Mouse (Mus musculus): ENCODE measurements around the gene Megf8.

Megf8 gene

GRCm38 (mm10) chr7:25341000-25341784 is 24.2 kb downstream of the Megf8 start:
- DNase-seq: no peak

- no peak for DNase-seq
Measured at GRCm38 (mm10) chr7:25348861-25349260, 31.9 kb downstream of the Megf8 start.

- no peak for DNase-seq
Measured at GRCm38 (mm10) chr7:25358721-25359206, 41.8 kb downstream of the Megf8 start.

GRCm38 (mm10) chr7:25363151-25363550 is 46.2 kb downstream of the Megf8 start:
- no peak for DNase-seq

- DNase-seq: no peak
Measured at GRCm38 (mm10) chr7:25363632-25364031, 46.7 kb downstream of the Megf8 start.

GRCm38 (mm10) chr7:25365937-25366625 is 49.1 kb downstream of the Megf8 start:
- DNase-seq: peak; percentile 52

- DNase-seq: peak; percentile 51
Measured at GRCm38 (mm10) chr7:25367632-25368293, 50.8 kb downstream of the Megf8 start.

GRCm38 (mm10) chr7:25368333-25368732 is 51.4 kb downstream of the Megf8 start:
- DNase-seq: no peak

- no peak for DNase-seq
Measured at GRCm38 (mm10) chr7:25369058-25369749, 52.2 kb downstream of the Megf8 start, which contains the start of gene Cnfn. Cnfn (minus strand) TSS chr7:25369724.

GRCm38 (mm10) chr7:25372441-25372840 is 55.5 kb downstream of the Megf8 start:
- no peak for DNase-seq

GRCm38 (mm10) chr7:25376556-25376955 is 59.6 kb downstream of the Megf8 start:
- peak; percentile 75 for DNase-seq

GRCm38 (mm10) chr7:25377100-25377700 is 60.2 kb downstream of the Megf8 start:
- no peak for DNase-seq

GRCm38 (mm10) chr7:25378181-25379100 is 61.5 kb downstream of the Megf8 start:
- DNase-seq: no peak

- DNase-seq: peak; percentile 85
Measured at GRCm38 (mm10) chr7:25379551-25380351, 62.8 kb downstream of the Megf8 start.

GRCm38 (mm10) chr7:25380392-25381283 is 63.7 kb downstream of the Megf8 start:
- DNase-seq: no peak

GRCm38 (mm10) chr7:25381284-25381680 is 64.3 kb downstream of the Megf8 start:
- DNase-seq: no peak

- no peak for DNase-seq
Measured at GRCm38 (mm10) chr7:25382541-25382940, 65.6 kb downstream of the Megf8 start.

- DNase-seq: no peak
Measured at GRCm38 (mm10) chr7:25383385-25383784, 66.4 kb downstream of the Megf8 start.

- DNase-seq: no peak
Measured at GRCm38 (mm10) chr7:25383891-25384290, 66.9 kb downstream of the Megf8 start.
